Mouse (Mus musculus) kidney, embryonic 15.5 days (tissue): ENCODE data around the gene Nat8f7. TPM values are rescaled to one million over a fixed set of nuclear protein-coding genes. Genes with fewer than 3 reads are reported as not detected.
"Not testable (repeated sequence)": the region's sequence is repeated elsewhere in the genome, so short reads cannot be mapped to it uniquely, and the experiment has no call there.

Source experiments
- ATAC-seq: fragments of 200-750 bp; cut with Nextera tagmentation; replicated peaks from 2 replicates; pipeline ENCODE4 v1.8.0; 2017; ENCODE audit warnings: moderate TSS enrichment; ENCODE audit not compliant: low FRiP score
- H3K27ac ChIP-seq: fragments of 300-500 bp; sonication (generic); 2 replicates; pipeline ENCODE4 v1.5.1; 2015; ENCODE audit warnings: mild to moderate bottlenecking, inconsistent platforms
- H3K27me3 ChIP-seq: fragments of 300-500 bp; sonication (generic); 2 replicates; pipeline ENCODE4 v1.6.1; 2015; ENCODE audit warnings: inconsistent platforms
- H3K36me3 ChIP-seq: fragments of 300-500 bp; sonication (generic); 2 replicates; pipeline ENCODE4 v1.6.1; 2015; ENCODE audit warnings: inconsistent platforms
- H3K4me1 ChIP-seq: fragments of 300-500 bp; sonication (generic); 2 replicates; pipeline ENCODE4 v1.6.1; 2015; ENCODE audit warnings: inconsistent platforms
- H3K4me2 ChIP-seq: fragments of 300-500 bp; sonication (generic); 2 replicates; pipeline ENCODE4 v1.6.1; 2015; ENCODE audit warnings: moderate library complexity, mild to moderate bottlenecking, inconsistent platforms
- H3K4me3 ChIP-seq: fragments of 300-500 bp; sonication (generic); replicated peaks from 2 replicates; pipeline ENCODE4 v1.5.1; 2015; ENCODE audit warnings: mild to moderate bottlenecking, inconsistent platforms
- H3K9ac ChIP-seq: fragments of 300-500 bp; sonication (generic); 2 replicates; pipeline ENCODE4 v1.6.1; 2015; ENCODE audit warnings: mild to moderate bottlenecking, inconsistent platforms
- H3K9me3 ChIP-seq: fragments of 300-500 bp; sonication (generic); replicated peaks from 2 replicates; pipeline ENCODE4 v1.6.1; 2016; ENCODE audit warnings: inconsistent platforms
- WGBS: fragments of 180-500 bp; shearing (Covaris S2); methylation state at CpG from one replicate; pipeline ENCODE4 v1.1.7; 2015; ENCODE audit warnings: mixed read lengths; 5-methylcytosine and 5-hydroxymethylcytosine counted together
- microRNA-seq: library from miRNA; unstranded; fragments of <30 nt; microRNA quantifications from one replicate; pipeline ENCODE4, GENCODE M21; 2016
- polyA plus RNA-seq: library from polyadenylated mRNA; unstranded; fragments of >200 nt; fragmentation: Nextera tagmentation; extraction: Ambion mirVana; gene quantifications from 2 replicates; pipeline ENCODE4 v1.2.1, GENCODE M21; 2015

Nat8f7 gene
- not detected in 2 replicates for polyA plus RNA-seq

DNA sequence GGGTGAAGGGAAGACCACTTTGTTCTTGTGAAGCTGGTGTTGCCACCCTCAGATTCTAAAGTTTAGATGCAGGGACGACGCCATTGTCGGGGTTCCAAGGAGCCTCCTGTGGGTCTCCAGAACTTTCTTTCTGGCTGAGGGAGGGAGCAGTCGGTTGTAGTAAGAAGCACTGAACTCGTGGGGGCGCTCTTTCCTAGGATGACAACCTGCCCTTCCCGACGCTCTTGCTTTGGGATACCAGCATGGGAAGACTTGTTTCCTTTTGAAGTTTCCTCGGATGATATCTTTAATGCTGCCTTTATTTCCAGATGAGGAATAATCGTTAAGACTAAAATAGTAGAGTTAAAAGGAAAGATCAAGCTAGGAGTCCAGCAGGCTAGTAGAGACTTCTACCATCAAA lies at the start of gene Nat8f7:
Gene Nat8f7 (minus strand): TSS at position 101 of the 400 bp plus-strand sequence.
- not testable (repeated sequence) for H3K4me2 ChIP-seq, H3K9me3 ChIP-seq, H3K27ac ChIP-seq, H3K4me1 ChIP-seq, ATAC-seq, H3K36me3 ChIP-seq, H3K27me3 ChIP-seq, H3K9ac ChIP-seq, H3K4me3 ChIP-seq
- WGBS: 88% methylated on average over 10 of the region's 10 CpGs

DNA sequence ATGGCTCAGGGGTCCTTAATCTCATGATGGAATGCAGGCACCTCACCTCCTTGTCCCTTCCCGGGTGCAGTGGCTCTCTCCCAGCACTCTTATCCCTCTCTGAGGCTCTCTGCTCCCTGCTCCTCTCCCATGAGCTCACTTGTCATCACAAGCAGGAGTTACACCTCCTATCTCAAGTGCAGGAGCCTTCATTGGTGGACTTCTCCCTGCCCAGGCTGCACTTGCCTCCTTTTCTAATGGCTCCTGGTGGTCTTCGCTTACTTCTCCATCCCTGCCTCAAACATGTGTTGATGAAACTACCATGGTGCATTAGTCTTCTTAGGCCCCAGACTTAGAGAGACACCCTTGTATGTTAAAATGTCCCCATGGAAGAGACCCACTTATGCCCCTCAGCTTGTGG lies 49.7 kb upstream of the Nat8f7 start:
- not testable (repeated sequence) for H3K4me3 ChIP-seq, H3K9ac ChIP-seq, H3K9me3 ChIP-seq, H3K4me1 ChIP-seq, ATAC-seq, H3K36me3 ChIP-seq, H3K27me3 ChIP-seq, H3K4me2 ChIP-seq, H3K27ac ChIP-seq
- WGBS: 61% methylated on average over 2 of the region's 2 CpGs

DNA sequence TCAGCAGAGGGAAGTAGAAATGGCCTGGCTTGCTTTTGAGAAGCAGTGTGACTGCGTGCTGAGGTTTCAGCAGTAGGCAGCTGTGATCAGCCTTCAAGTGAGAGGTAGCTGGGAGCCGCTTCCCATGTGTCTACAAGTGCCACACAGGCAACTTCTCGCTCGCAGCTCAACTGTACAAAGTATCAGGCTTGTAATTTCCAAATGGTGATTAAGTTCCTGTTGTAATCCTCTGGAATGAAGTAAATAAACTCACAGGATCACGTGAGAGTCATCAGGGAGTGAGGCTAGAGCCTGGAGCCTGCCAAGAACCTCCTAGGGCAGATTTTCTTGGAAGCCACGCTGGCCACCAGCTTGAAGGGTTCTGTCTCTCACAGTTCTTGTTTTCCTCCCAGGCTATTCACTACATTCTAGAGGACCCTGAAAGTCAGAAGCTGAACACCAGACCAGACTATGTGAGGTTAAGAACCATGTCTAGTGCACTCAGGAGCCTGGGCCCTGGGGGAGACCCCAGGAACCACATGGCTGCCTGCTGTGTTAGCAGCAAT lies 42.8 kb upstream of the Nat8f7 start:
- H3K27ac ChIP-seq, H3K4me3 ChIP-seq, H3K9ac ChIP-seq, H3K27me3 ChIP-seq, H3K9me3 ChIP-seq, H3K4me2 ChIP-seq, H3K36me3 ChIP-seq, ATAC-seq, H3K4me1 ChIP-seq: not testable (repeated sequence)
- 66% methylated on average over 3 of the region's 6 CpGs for WGBS

DNA sequence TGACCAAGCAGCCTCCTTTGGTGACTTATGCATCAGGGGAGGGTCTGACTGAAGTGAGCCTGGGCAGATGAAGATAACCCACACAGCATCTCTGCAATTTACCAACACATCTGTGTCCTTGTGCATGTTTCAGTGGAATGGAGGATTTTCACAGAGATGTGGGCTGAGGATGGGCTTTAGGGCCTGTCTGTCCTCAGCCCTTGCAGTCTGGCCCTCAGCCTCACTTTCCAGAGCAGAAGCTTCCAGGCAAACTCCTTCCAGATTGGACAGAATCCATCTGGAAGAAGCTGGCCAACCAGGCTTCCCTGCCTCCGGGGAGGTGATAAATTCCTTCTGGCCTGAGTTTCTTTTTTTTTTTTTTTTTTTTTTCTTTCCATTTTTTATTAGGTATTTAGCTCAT lies 3.4 kb downstream of the Nat8f7 start:
- not testable (repeated sequence) for ATAC-seq, H3K27ac ChIP-seq, H3K4me1 ChIP-seq, H3K9me3 ChIP-seq, H3K27me3 ChIP-seq, H3K4me3 ChIP-seq, H3K4me2 ChIP-seq, H3K36me3 ChIP-seq, H3K9ac ChIP-seq
- 67% methylated on average over 1 of the region's 1 CpGs for WGBS

DNA sequence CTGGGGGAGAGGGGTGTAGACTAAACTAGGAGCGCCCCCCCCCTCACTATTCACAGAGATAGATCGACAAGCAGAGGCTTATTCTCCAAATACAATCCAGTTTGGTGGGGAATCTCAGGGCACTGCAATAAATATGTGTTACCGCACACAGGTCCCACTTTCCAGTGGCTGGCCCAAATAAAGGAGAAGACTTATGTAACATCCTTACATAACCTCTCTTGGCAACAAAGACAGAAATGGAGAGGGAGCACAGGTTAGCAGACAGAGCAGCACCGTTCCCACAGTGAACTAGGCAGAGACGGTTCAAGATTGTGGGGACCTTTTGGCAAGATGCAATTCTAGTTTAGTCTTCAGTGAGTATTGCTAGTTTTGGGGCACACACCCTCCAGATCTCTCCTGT lies 3.8 kb downstream of the Nat8f7 start:
- not testable (repeated sequence) for ATAC-seq, H3K9ac ChIP-seq, H3K27me3 ChIP-seq, H3K4me3 ChIP-seq, H3K4me2 ChIP-seq, H3K9me3 ChIP-seq, H3K27ac ChIP-seq, H3K36me3 ChIP-seq, H3K4me1 ChIP-seq
- WGBS: 93% methylated on average over 5 of the region's 5 CpGs

DNA sequence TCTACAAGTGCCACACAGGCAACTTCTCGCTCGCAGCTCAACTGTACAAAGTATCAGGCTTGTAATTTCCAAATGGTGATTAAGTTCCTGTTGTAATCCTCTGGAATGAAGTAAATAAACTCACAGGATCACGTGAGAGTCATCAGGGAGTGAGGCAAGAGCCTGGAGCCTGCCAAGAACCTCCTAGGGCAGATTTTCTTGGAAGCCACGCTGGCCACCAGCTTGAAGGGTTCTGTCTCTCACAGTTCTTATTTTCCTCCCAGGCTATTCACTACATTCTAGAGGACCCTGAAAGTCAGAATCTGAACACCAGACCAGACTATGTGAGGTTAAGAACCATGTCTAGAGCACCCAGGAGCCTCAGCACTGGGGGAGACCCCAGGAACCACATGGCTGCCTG lies 11.1 kb downstream of the Nat8f7 start:
- H3K9me3 ChIP-seq, ATAC-seq, H3K9ac ChIP-seq, H3K4me3 ChIP-seq, H3K27ac ChIP-seq, H3K36me3 ChIP-seq, H3K4me1 ChIP-seq, H3K27me3 ChIP-seq, H3K4me2 ChIP-seq: not testable (repeated sequence)
- WGBS: 85% methylated on average over 2 of the region's 4 CpGs

Small RNA genes lying within 50 kb of the gene (microRNA-seq; reads per million reads assigned to microRNA genes)
- gene Gm27317: not detected

Other genes with a start within 250 kb of the Nat8f7 start
- gene Fbxo41, start 210.2 kb downstream of the Nat8f7 start, polyA plus RNA-seq: 0.08 and 0.18 TPM in 2 replicates
- not detected in 2 replicates for gene Egr4, start 199.6 kb downstream of the Nat8f7 start, polyA plus RNA-seq
- gene Alms1, start 125.7 kb downstream of the Nat8f7 start, polyA plus RNA-seq: 5.3 and 6.1 TPM in 2 replicates
- gene Nat8f3, start 52.5 kb upstream of the Nat8f7 start, polyA plus RNA-seq: 0.13 TPM in 1 of 2 replicates, not detected in the other
- 0.24 TPM in 1 of 2 replicates, not detected in the other for gene Nat8f6, start 107.7 kb upstream of the Nat8f7 start, polyA plus RNA-seq
- gene Nat8f5, start 107.8 kb upstream of the Nat8f7 start, polyA plus RNA-seq: not detected in 2 replicates
- 1.3 TPM in 2 replicates for gene Nat8, start 118.9 kb upstream of the Nat8f7 start, polyA plus RNA-seq
- 1.2 and 1.5 TPM in 2 replicates for gene Nat8f2, start 156.0 kb upstream of the Nat8f7 start, polyA plus RNA-seq
- gene Nat8f4, start 191.7 kb upstream of the Nat8f7 start, polyA plus RNA-seq: 5.9 and 6.3 TPM in 2 replicates
- 41.0 and 41.6 TPM in 2 replicates for gene Tprkb, start 198.7 kb upstream of the Nat8f7 start, polyA plus RNA-seq
- 46.6 and 52.7 TPM in 2 replicates for gene Nat8f1, start 202.5 kb upstream of the Nat8f7 start, polyA plus RNA-seq
- gene Dusp11, start 248.5 kb upstream of the Nat8f7 start, polyA plus RNA-seq: 44.1 and 45.0 TPM in 2 replicates